Mouse (Mus musculus) olfactory bulb, adult 2 months (tissue): ENCODE results near the gene Nol9.

Source experiments
- CTCF ChIP-seq: fragments of 200-500 bp; IDR thresholded peaks from 2 replicates; pipeline ENCODE4 v1.5.1; 2012; ENCODE audit warnings: low read depth, mild to moderate bottlenecking, low read length, moderate library complexity; ENCODE audit not compliant: insufficient read depth
- POLR2A ChIP-seq: fragments of 200-500 bp; IDR thresholded peaks from 2 replicates; pipeline ENCODE4 v1.6.1; 2012; ENCODE audit warnings: mild to moderate bottlenecking, low read depth, low read length, moderate library complexity; ENCODE audit not compliant: insufficient read depth

DNA sequence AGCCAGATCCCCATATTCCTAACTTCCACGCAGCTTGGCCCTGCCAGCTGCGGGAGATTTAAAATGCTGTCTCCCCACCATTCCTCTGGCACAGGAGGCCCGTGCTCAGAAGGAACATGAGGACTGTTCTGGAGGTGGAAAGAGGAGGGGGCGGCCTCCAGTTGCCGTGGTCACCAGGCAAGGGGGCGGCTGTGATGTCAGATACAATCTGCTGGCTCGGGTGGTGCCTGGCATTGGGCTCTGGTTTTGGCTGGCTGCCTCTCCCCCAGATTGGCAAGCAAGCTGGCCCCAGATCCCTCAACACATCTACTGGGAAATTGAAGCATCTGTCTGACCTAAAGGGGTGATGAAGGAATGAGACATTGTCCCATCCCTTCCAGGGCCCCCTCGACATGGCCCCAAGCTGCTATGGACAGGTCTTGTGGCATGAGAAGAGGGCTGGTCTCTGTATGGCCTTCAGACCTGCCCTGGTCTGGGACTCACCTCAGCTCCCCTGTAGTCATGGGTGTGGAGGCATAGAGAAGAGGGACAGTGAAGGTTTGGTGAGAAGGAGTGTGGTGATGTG lies 49.5 kb downstream of the Nol9 start:
- TF ChIP-seq CTCF (no peak), POLR2A (no peak)
